Mouse (Mus musculus) left cerebral cortex, adult 18-20 months (tissue): ENCODE measurements around the gene Abhd2. TPM values are rescaled to one million over a fixed set of nuclear protein-coding genes. Genes with fewer than 3 reads are reported as not detected.

Experiments used
- DNase-seq, 2 experiments: peaks; one replicate each; pipeline ENCODE4 v3.0.0; 2021 to 2022; ENCODE audit warnings: low spot score in 2 of 2, mixed read lengths in 1 of 2
- total RNA-seq, 2 experiments: library from RNA; stranded (reverse); gene quantifications; 2 replicates each; pipeline ENCODE4 v1.2.3; 2021

Gene Abhd2
- total RNA-seq, 2 experiments from 2014 or later = 87.3 to 92.1 TPM

GRCm38 (mm10) chr7:79287226-79287625 is 14.2 kb downstream of the Abhd2 start:
- DNase-seq = no peak

- DNase-seq = no peak
Measured at GRCm38 (mm10) chr7:79287928-79288327, 14.9 kb downstream of the Abhd2 start.

- no peak for DNase-seq
Measured at GRCm38 (mm10) chr7:79288422-79288821, 15.4 kb downstream of the Abhd2 start.

- no peak for DNase-seq
Measured at GRCm38 (mm10) chr7:79293605-79294232, 20.7 kb downstream of the Abhd2 start.

- DNase-seq = no peak
Measured at GRCm38 (mm10) chr7:79294449-79294980, 21.5 kb downstream of the Abhd2 start.

GRCm38 (mm10) chr7:79295196-79295826 is 22.3 kb downstream of the Abhd2 start:
- DNase-seq = no peak

GRCm38 (mm10) chr7:79298681-79299080 is 25.7 kb downstream of the Abhd2 start:
- DNase-seq = no peak

- DNase-seq = no peak
Measured at GRCm38 (mm10) chr7:79299548-79299947, 26.5 kb downstream of the Abhd2 start.

GRCm38 (mm10) chr7:79300432-79301151 is 27.6 kb downstream of the Abhd2 start:
- DNase-seq = no peak

- DNase-seq = no peak
Measured at GRCm38 (mm10) chr7:79302145-79302544, 29.1 kb downstream of the Abhd2 start.

GRCm38 (mm10) chr7:79302586-79302985 is 29.6 kb downstream of the Abhd2 start:
- no peak for DNase-seq

GRCm38 (mm10) chr7:79303183-79303761 is 30.3 kb downstream of the Abhd2 start:
- no peak for DNase-seq

GRCm38 (mm10) chr7:79308455-79309030 is 35.5 kb downstream of the Abhd2 start:
- DNase-seq = no peak

- DNase-seq = no peak
Measured at GRCm38 (mm10) chr7:79309247-79310190, 36.5 kb downstream of the Abhd2 start.

GRCm38 (mm10) chr7:79310191-79310555 is 37.2 kb downstream of the Abhd2 start:
- no peak for DNase-seq

GRCm38 (mm10) chr7:79311420-79311988 is 38.5 kb downstream of the Abhd2 start:
- DNase-seq = no peak

- no peak for DNase-seq
Measured at GRCm38 (mm10) chr7:79312246-79312645, 39.2 kb downstream of the Abhd2 start.

GRCm38 (mm10) chr7:79313519-79314059 is 40.6 kb downstream of the Abhd2 start:
- DNase-seq = no peak

- no peak for DNase-seq
Measured at GRCm38 (mm10) chr7:79314517-79314916, 41.5 kb downstream of the Abhd2 start.

- DNase-seq = no peak
Measured at GRCm38 (mm10) chr7:79315149-79315548, 42.1 kb downstream of the Abhd2 start.
